Mouse (Mus musculus) CH12.LX (cell line): Measurements from ENCODE around the gene Kmo. TPM values are rescaled to one million over a fixed set of nuclear protein-coding genes. Genes with fewer than 3 reads are reported as not detected.

Source experiments
- DNase-seq: peaks from one replicate; pipeline ENCODE4 v3.0.0-alpha.2; 2013; ENCODE audit errors: extremely low read depth
- H3K27ac ChIP-seq: 2 replicates; pipeline ENCODE4 v1.5.1; 2012; ENCODE audit warnings: low read depth, mild to moderate bottlenecking, control low read depth, moderate library complexity; ENCODE audit not compliant: insufficient read depth
- H3K27me3 ChIP-seq: replicated peaks from 2 replicates; pipeline ENCODE3; 2012; ENCODE audit warnings: inconsistent platforms
- H3K36me3 ChIP-seq, 2 experiments: replicated peaks in 1 of 2; 2 replicates each; pipeline versions ENCODE3 to v1.6.1; 2012; ENCODE audit warnings: inconsistent platforms in 1 of 2, low read length in 1 of 2, mild to moderate bottlenecking in 1 of 2, mixed read lengths in 1 of 2, moderate library complexity in 1 of 2; ENCODE audit not compliant: control insufficient read depth in 1 of 2, insufficient read depth in 1 of 2
- H3K4me1 ChIP-seq, 2 experiments: 2 replicates each; pipeline ENCODE4 v1.6.1; 2012; ENCODE audit warnings: inconsistent platforms in 1 of 2, moderate library complexity in 1 of 2; ENCODE audit not compliant: insufficient read depth in 2 of 2, control insufficient read depth in 1 of 2
- H3K4me2 ChIP-seq: 2 replicates; pipeline ENCODE4 v1.6.1; 2012; ENCODE audit warnings: low read depth, mild to moderate bottlenecking, control low read depth; ENCODE audit not compliant: poor library complexity, insufficient read depth, severe bottlenecking
- H3K4me3 ChIP-seq, 3 experiments: fragments of 150-350 bp in 1 of 3; sonication (generic) in 1 of 3; replicated peaks in 1 of 3; 2 replicates each; pipeline versions ENCODE3 to v1.5.1; 2011 to 2012; ENCODE audit warnings: low read depth in 2 of 3, low read length in 2 of 3, mild to moderate bottlenecking in 2 of 3, moderate library complexity in 2 of 3, control low read depth in 1 of 3, improper control_type of control experiment in 1 of 3, inconsistent platforms in 1 of 3, mixed read lengths in 1 of 3; ENCODE audit not compliant: poor library complexity in 1 of 3
- H3K79me2 ChIP-seq: replicated peaks from 2 replicates; pipeline ENCODE4 v1.6.1; 2012; ENCODE audit warnings: mild to moderate bottlenecking, moderate library complexity; ENCODE audit not compliant: control insufficient read depth, poor library complexity, insufficient read depth, severe bottlenecking; ENCODE audit errors: extremely low read depth
- H3K9ac ChIP-seq: 2 replicates; pipeline ENCODE4 v1.6.1; 2012; ENCODE audit warnings: low read depth, mild to moderate bottlenecking, control low read depth, moderate library complexity; ENCODE audit not compliant: insufficient read depth
- H3K9me3 ChIP-seq: replicated peaks from 2 replicates; pipeline ENCODE3; 2012; ENCODE audit warnings: low read length, inconsistent platforms, mixed read lengths
- BHLHE40 ChIP-seq: IDR thresholded peaks from 2 replicates; pipeline ENCODE4 v1.6.1; 2011; ENCODE audit warnings: mild to moderate bottlenecking, low read depth, low read length, improper control_type of control experiment
- CTCF ChIP-seq, 2 experiments: IDR thresholded peaks in 1 of 2; conservative IDR thresholded peaks in 1 of 2; 2 replicates each; pipeline ENCODE4 v1.5.1; 2011 to 2012; ENCODE audit warnings: low read depth in 2 of 2, low read length in 2 of 2, improper control_type of control experiment in 1 of 2, inconsistent platforms in 1 of 2, mild to moderate bottlenecking in 1 of 2, moderate library complexity in 1 of 2
- EP300 ChIP-seq: IDR thresholded peaks from 2 replicates; pipeline ENCODE4 v1.6.1; 2011; ENCODE audit warnings: low read length, improper control_type of control experiment
- ETS1 ChIP-seq: conservative IDR thresholded peaks from 2 replicates; pipeline ENCODE4 v1.6.1; 2012; ENCODE audit warnings: low read depth, mild to moderate bottlenecking, inconsistent platforms, low read length, improper control_type of control experiment, moderate library complexity
- GABPA ChIP-seq: IDR thresholded peaks from 2 replicates; pipeline ENCODE4 v1.6.1; 2012; ENCODE audit warnings: low read depth, low read length, improper control_type of control experiment, inconsistent platforms; ENCODE audit not compliant: insufficient replicate concordance
- JUN ChIP-seq: IDR thresholded peaks from 2 replicates; pipeline ENCODE4 v1.6.1; 2011; ENCODE audit warnings: low read depth, mild to moderate bottlenecking, low read length, improper control_type of control experiment, moderate library complexity; ENCODE audit not compliant: insufficient read depth
- JUND ChIP-seq: conservative IDR thresholded peaks from 2 replicates; pipeline ENCODE4 v1.6.1; 2011; ENCODE audit warnings: low read depth, low read length, improper control_type of control experiment
- MAX ChIP-seq: IDR thresholded peaks from 2 replicates; pipeline ENCODE4 v1.6.1; 2011; ENCODE audit warnings: low read length, improper control_type of control experiment
- MEF2A ChIP-seq: IDR thresholded peaks from 2 replicates; pipeline ENCODE4 v1.6.1; 2014; ENCODE audit warnings: low read depth, mild to moderate bottlenecking, inconsistent platforms, low read length, improper control_type of control experiment, borderline replicate concordance
- MYC ChIP-seq: IDR thresholded peaks from 2 replicates; pipeline ENCODE4 v1.6.1; 2011; ENCODE audit warnings: low read depth, mild to moderate bottlenecking, improper control_type of control experiment, low read length
- NELFE ChIP-seq: IDR thresholded peaks from 2 replicates; pipeline ENCODE4 v1.6.1; 2011; ENCODE audit warnings: low read depth, low read length, improper control_type of control experiment
- NRF1 ChIP-seq: IDR thresholded peaks from 2 replicates; pipeline ENCODE4 v1.6.1; 2014; ENCODE audit warnings: low read depth, mild to moderate bottlenecking, inconsistent platforms, low read length, improper control_type of control experiment, moderate library complexity
- RAD21 ChIP-seq: IDR thresholded peaks from 2 replicates; pipeline ENCODE4 v1.6.1; 2011; ENCODE audit warnings: low read depth, mild to moderate bottlenecking, low read length, improper control_type of control experiment, moderate library complexity
- RCOR1 ChIP-seq: conservative IDR thresholded peaks from 2 replicates; pipeline ENCODE4 v1.6.1; 2012; ENCODE audit warnings: low read depth, mild to moderate bottlenecking, inconsistent platforms, low read length, improper control_type of control experiment
- TBP ChIP-seq: conservative IDR thresholded peaks from 2 replicates; pipeline ENCODE4 v1.6.1; 2011; ENCODE audit warnings: low read depth, low read length, improper control_type of control experiment
- TCF12 ChIP-seq: IDR thresholded peaks from 2 replicates; pipeline ENCODE4 v1.6.1; 2014; ENCODE audit warnings: low read depth, mild to moderate bottlenecking, inconsistent platforms, low read length, improper control_type of control experiment
- UBTF ChIP-seq: IDR thresholded peaks from 2 replicates; pipeline ENCODE4 v1.6.1; 2012; ENCODE audit warnings: low read depth, mild to moderate bottlenecking, inconsistent platforms, low read length, improper control_type of control experiment, moderate library complexity
- USF1 ChIP-seq: IDR thresholded peaks from 2 replicates; pipeline ENCODE4 v1.6.1; 2014; ENCODE audit warnings: low read depth, mild to moderate bottlenecking, inconsistent platforms, low read length, improper control_type of control experiment
- ZKSCAN1 ChIP-seq: IDR thresholded peaks from 2 replicates; pipeline ENCODE4 v1.6.1; 2012; ENCODE audit warnings: low read depth, inconsistent platforms, low read length, improper control_type of control experiment, borderline replicate concordance
- ZNF384 ChIP-seq: IDR thresholded peaks from 2 replicates; pipeline ENCODE4 v1.6.1; 2012; ENCODE audit warnings: low read depth, low read length, improper control_type of control experiment, inconsistent platforms
- dilution Hi-C: fragments of 300-500 bp; cut with MboI; formaldehyde crosslinking; loops from 2 replicates; pipeline ENCODE4 v1.14.3; 2020; ENCODE audit warnings: low sequenced_read_pairs; ENCODE audit not compliant: extremely low pct_unique_long_range_greater_than_20kb, extremely low pct_ligation_motif_present
- in situ Hi-C: fragments of 300-500 bp; cut with MboI; formaldehyde crosslinking; loops from 3 replicates; pipeline ENCODE4 v1.14.3; 2019; ENCODE audit warnings: low sequenced_read_pairs, low pct_ligation_motif_present, low pct_unique_long_range_greater_than_20kb, mixed read lengths
- polyA plus RNA-seq: library from polyadenylated mRNA; unstranded; fragments of >175 nt; gene quantifications from 2 replicates; pipeline ENCODE4 v1.2.1, GENCODE M21; 2012; ENCODE audit warnings: low read depth; ENCODE audit not compliant: insufficient read length
- total RNA-seq, 2 experiments: library from RNA; depleted of rRNA; stranded (reverse); fragments of 300-350 nt in 1 of 2; fragments of >200 nt in 1 of 2; gene quantifications; 2 replicates each; pipeline ENCODE4 v1.2.3; 2012 to 2014

Gene Kmo
- total and polyA plus RNA-seq, 3 experiments = 9.7 to 49.2 (median 42.5) TPM

DNA sequence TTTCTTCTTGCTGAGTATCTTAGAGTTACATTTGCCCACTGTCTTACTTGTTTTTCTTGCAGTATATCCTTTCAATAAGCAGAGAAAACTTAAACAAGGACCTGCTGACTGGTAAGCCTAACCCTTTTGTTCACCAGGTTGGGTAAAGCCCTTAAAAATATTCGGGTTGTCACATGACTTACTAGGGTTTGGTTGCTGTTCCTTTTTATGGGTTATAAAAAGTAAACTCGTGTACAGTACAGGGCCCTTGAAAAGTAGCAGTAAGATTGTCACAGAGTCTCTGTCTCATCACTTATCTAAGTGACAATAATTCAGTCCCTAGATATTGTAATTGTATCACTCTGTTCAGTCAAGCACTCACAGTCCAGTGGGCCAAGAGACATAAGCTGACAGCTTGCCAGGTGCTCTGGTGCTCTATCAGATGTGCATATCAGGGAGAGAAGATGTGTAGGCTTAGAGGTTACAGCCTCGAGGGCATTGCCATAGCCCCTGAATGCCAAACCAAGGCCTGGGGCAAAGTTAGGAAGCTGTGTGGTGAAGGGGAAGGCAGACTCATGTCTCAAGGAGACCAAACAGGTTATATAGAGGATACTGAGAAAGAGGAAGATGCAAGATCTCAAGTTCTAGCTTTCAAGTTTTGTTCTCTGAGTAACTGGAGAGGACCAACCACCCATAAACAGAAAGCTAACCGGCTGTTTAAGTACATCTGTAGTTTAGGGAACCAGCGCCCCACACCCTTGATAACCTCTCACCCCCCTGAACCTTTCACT, 23.5 kb downstream of the Kmo start:
- Histone ChIP-seq H3K27ac (peak overlapping the region; percentile 18; the same call in 1 of the 2 replicates), H3K79me2 (no peaks in the 10 kb centered on the region), H3K27me3 (no peaks in the 10 kb centered on the region), H3K4me2 (0 out of 2 replicates have a peak overlapping the region, but pooled peaks have one; percentile 21), H3K36me3 (peaks cover 0 to 18% of the 10 kb centered on the region in 2 experiments), H3K4me1 (peaks cover 33 to 89% of the 10 kb centered on the region in 2 experiments), H3K9me3 (no peaks in the 10 kb centered on the region), H3K4me3 (no peak overlapping the region), H3K9ac (no peak overlapping the region)
- dilution Hi-C loops (no loop called here), in situ Hi-C loops (no loop called here)
- TF ChIP-seq JUND = no peak
- 0 out of 2 replicates have a peak, but pooled peaks have one; percentile 27 for TF ChIP-seq BHLHE40
- TF ChIP-seq NELFE = no peak
- peak; percentile 16; the same call in 1 of the 2 replicates for TF ChIP-seq USF1
- no peak for TF ChIP-seq MYC
- DNase-seq = no peak

- Histone ChIP-seq H3K9ac (no peak overlapping the region), H3K4me3 (no peak overlapping the region), H3K9me3 (no peaks in the 10 kb centered on the region), H3K79me2 (no peaks in the 10 kb centered on the region), H3K4me2 (0 out of 2 replicates have a peak overlapping the region, but pooled peaks have one; percentile 12), H3K36me3 (peaks cover 0 to 25% of the 10 kb centered on the region in 2 experiments), H3K27me3 (no peaks in the 10 kb centered on the region), H3K4me1 (peaks cover 14 to 66% of the 10 kb centered on the region in 2 experiments), H3K27ac (no peak overlapping the region)
- dilution Hi-C loops = no loop called here
- DNase-seq = no peak
- TF ChIP-seq TBP (no peak), EP300 (no peak), BHLHE40 (no peak), ZNF384 (no peak), UBTF (no peak), RCOR1 (no peak), NRF1 (no peak), MAX (no peak), ETS1 (no peak), JUN (no peak), TCF12 (no peak), GABPA (no peak), ZKSCAN1 (no peak), MEF2A (no peak), CTCF (conservative IDR thresholded peaks at IDR 0.05 in 1 of 2, IDR thresholded peaks at IDR 0.05 in 1 of 2; ENCODE audit: low read depth in 2 of 2, low read length in 2 of 2) (no peak), NELFE (no peak), RAD21 (no peak)
- in situ Hi-C loops = no loop called here
These were observed 26.8 kb downstream of the Kmo start for GRCm38 (mm10) chr1:175646952-175647351.
